Mouse (Mus musculus) ovary, postnatal 10 days (tissue): ENCODE measurements around the gene Rap2b.

ENCODE experiments used
- DNase-seq: peaks from one replicate; pipeline ENCODE4 v3.0.0; 2022; ENCODE audit warnings: low spot score

Gene Rap2b

GRCm38 (mm10) chr3:61386368-61386767, 24.9 kb downstream of the Rap2b start:
- no peak for DNase-seq

- DNase-seq = no peak
Observed at GRCm38 (mm10) chr3:61391564-61391963, 30.1 kb downstream of the Rap2b start.

GRCm38 (mm10) chr3:61392881-61393280, 31.4 kb downstream of the Rap2b start:
- no peak for DNase-seq

- DNase-seq = no peak
Observed at GRCm38 (mm10) chr3:61393520-61393919, 32.1 kb downstream of the Rap2b start.

- no peak for DNase-seq
Observed at GRCm38 (mm10) chr3:61395382-61395781, 33.9 kb downstream of the Rap2b start.

- no peak for DNase-seq
Observed at GRCm38 (mm10) chr3:61396728-61397127, 35.3 kb downstream of the Rap2b start.

- no peak for DNase-seq
Observed at GRCm38 (mm10) chr3:61400823-61401387, 39.5 kb downstream of the Rap2b start.

- DNase-seq = no peak
Observed at GRCm38 (mm10) chr3:61406921-61407320, 45.5 kb downstream of the Rap2b start.

- no peak for DNase-seq
Observed at GRCm38 (mm10) chr3:61409683-61410082, 48.2 kb downstream of the Rap2b start.

- DNase-seq = no peak
Observed at GRCm38 (mm10) chr3:61415883-61416282, 54.4 kb downstream of the Rap2b start.
